Mouse (Mus musculus) cortical plate, adult 2 months (tissue): ENCODE results near the gene Sat2. TPM values are rescaled to one million over a fixed set of nuclear protein-coding genes. Genes with fewer than 3 reads are reported as not detected.

ENCODE experiments used
- H3K27ac ChIP-seq: fragments of 200-500 bp; 2 replicates; pipeline ENCODE4 v1.5.1; 2012; ENCODE audit warnings: low read length, control low read depth, inconsistent platforms; ENCODE audit not compliant: insufficient read depth
- H3K4me1 ChIP-seq: fragments of 200-500 bp; 2 replicates; pipeline ENCODE4 v1.6.1; 2011; ENCODE audit warnings: low read length; ENCODE audit not compliant: control insufficient read depth, insufficient read depth
- H3K4me3 ChIP-seq: fragments of 200-500 bp; 2 replicates; pipeline ENCODE4 v1.5.1; 2011; ENCODE audit warnings: mild to moderate bottlenecking, low read length, control low read depth; ENCODE audit not compliant: insufficient read depth
- CTCF ChIP-seq: fragments of 200-500 bp; IDR thresholded peaks from 2 replicates; pipeline ENCODE4 v1.5.1; 2011; ENCODE audit warnings: mild to moderate bottlenecking, control low read depth, low read length; ENCODE audit not compliant: insufficient read depth; ENCODE audit errors: extremely low read depth
- POLR2A ChIP-seq: fragments of 200-500 bp; IDR thresholded peaks from 2 replicates; pipeline ENCODE4 v1.6.1; 2011; ENCODE audit warnings: mild to moderate bottlenecking, low read length, control low read depth; ENCODE audit not compliant: insufficient read depth; ENCODE audit errors: extremely low read depth
- polyA plus RNA-seq: library from polyadenylated mRNA; depleted of rRNA; stranded (reverse); fragments of >200 nt; gene quantifications from 2 replicates; pipeline ENCODE4 v1.2.3, GENCODE M21; 2012

The Sat2 gene
- polyA plus RNA-seq, 1 experiment = 18.1 TPM

DNA sequence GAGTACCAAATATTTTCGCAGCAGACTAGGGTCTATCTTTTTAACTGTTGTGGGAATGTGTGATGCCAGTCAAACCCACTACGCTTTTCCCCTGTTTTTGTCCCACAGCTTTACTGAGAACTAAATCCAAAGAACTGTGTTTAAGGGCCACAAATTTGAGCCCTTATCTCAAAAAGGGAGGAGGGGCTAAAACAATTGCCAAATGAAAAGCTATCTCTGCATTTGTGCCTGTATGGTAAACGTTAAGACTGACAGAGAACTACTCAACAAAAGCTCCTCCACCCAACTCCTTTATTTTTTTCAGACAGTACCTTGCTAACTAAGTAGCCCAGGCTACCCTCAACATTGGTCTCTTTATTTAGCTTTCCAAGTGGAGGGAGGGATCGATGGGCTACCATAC is 29.0 kb upstream of the Sat2 start:
- Histone ChIP-seq H3K4me3 (no peak overlapping the region), H3K4me1 (no peaks in the 10 kb centered on the region), H3K27ac (peak overlapping the region; percentile 14; the same call in 1 of the 2 replicates)
- no peak for TF ChIP-seq POLR2A
- no peak for TF ChIP-seq CTCF

DNA sequence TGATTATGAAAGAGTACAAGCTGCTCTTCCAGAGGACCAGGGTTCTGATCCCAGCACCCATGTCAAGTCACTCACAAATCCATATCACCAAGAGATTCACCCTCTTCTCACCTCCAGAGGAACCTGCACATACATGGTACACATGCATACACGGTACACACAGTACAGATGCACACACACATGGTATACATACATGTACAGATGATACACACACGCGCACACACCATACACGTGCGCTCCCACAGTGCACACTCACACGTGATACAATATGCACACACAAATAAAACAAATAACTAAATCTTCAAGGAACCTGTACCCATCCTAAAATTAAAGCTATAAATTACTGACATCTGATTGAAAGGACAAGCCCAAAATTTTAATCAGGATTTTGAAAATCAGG is 27.0 kb upstream of the Sat2 start:
- Histone ChIP-seq H3K4me1 (no peaks in the 10 kb centered on the region), H3K27ac (no peak overlapping the region), H3K4me3 (no peak overlapping the region)
- TF ChIP-seq CTCF = no peak
- TF ChIP-seq POLR2A = no peak

DNA sequence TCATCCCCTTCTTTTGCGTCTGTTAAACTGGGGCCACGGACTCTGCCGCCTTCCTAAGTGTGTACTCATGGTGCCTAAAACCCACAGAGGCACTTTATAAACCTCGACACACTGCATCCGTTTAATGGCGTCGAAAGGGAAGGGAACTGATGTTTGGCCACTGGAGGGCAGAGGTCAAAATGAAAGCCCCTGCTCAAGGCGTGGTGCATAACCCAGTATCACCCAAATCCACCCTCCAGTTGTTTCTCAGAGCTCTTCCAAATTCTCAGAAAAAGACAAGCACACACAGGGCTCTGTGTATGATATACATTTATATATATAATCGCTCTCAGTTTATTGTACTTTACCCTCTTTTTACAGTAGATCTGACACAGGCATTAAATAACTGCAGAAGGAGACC is 22.4 kb upstream of the Sat2 start:
- TF ChIP-seq CTCF (no peak), POLR2A (no peak)
- no peak overlapping the region for H3K4me3 ChIP-seq

DNA sequence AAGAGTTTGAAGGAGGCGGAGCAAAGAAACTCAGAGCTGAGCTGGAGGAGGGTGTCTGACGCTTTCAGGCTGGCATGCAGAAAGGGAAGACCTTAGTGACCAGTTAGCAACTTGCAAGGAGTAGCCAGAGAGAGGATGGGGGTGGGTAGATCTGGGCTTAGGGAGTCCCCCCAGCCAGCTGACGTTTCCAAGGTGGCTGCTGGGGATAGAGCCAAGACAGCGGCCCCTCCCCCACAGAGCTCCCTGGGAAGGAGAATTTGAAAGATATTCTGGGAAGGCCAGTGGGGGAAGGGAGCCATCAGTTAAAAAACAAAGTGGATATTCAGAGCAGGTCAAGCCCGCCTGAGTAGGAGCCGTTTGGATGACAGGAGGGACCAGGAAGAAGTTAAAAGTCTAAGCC is 21.7 kb upstream of the Sat2 start:
- H3K4me1 ChIP-seq = peaks cover 1% of the 10 kb centered on the region; the same call in 1 of the 2 replicates
- no peak overlapping the region for H3K4me3 ChIP-seq
- TF ChIP-seq CTCF (no peak), POLR2A (no peak)
- H3K27ac ChIP-seq = no peak overlapping the region

More for the DNA sequence above, 22.4 kb upstream of the Sat2 start:
- Histone ChIP-seq H3K27ac (no peak overlapping the region), H3K4me1 (peaks cover 1% of the 10 kb centered on the region; the same call in 1 of the 2 replicates)

DNA sequence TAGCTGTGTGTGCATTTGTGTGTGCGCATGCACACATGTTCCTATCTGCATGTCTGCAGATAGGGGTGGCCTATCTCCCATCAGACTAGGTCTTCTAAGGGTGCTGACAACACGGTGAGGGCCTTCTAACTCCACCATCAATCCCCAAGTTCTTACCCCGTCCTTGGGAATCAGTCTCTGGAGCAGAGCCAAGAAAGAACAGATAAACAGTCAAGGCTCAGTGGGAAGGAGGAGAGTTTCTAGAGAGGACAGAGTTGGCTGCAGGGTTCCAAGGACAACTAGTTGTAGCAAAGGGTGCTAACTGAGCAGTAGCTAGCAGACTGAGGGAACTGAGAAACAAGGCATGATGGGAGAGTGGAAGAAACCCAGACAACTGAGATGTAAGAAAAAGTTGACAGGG is 20.1 kb upstream of the Sat2 start:
- TF ChIP-seq POLR2A (no peak), CTCF (no peak)
- Histone ChIP-seq H3K4me3 (no peak overlapping the region), H3K4me1 (peaks cover 1% of the 10 kb centered on the region; the same call in 1 of the 2 replicates), H3K27ac (no peak overlapping the region)

- TF ChIP-seq POLR2A (no peak), CTCF (no peak)
- peak overlapping the region; percentile 57; the same call in 1 of the 2 replicates for H3K27ac ChIP-seq
- H3K4me3 ChIP-seq = peak overlapping the region; percentile 61
- H3K4me1 ChIP-seq = peaks cover 1% of the 10 kb centered on the region; the same call in 1 of the 2 replicates
Observed at GRCm38 (mm10) chr11:69603516-69603915, 18.3 kb upstream of the Sat2 start.

GRCm38 (mm10) chr11:69604347-69604746 is 17.5 kb upstream of the Sat2 start:
- TF ChIP-seq CTCF = no peak
- no peak for TF ChIP-seq POLR2A
- peaks cover 1% of the 10 kb centered on the region; the same call in 1 of the 2 replicates for H3K4me1 ChIP-seq
- peak overlapping the region; percentile 57; the same call in 1 of the 2 replicates for H3K27ac ChIP-seq
- H3K4me3 ChIP-seq = peak overlapping the region; percentile 61

GRCm38 (mm10) chr11:69604795-69605664 is 16.8 kb upstream of the Sat2 start:
- TF ChIP-seq POLR2A = peak; percentile 50; the same call in 1 of the 2 replicates
- TF ChIP-seq CTCF = no peak
- Histone ChIP-seq H3K4me1 (peaks cover 1% of the 10 kb centered on the region; the same call in 1 of the 2 replicates), H3K27ac (peak overlapping the region; percentile 95), H3K4me3 (peak overlapping the region; percentile 61)

DNA sequence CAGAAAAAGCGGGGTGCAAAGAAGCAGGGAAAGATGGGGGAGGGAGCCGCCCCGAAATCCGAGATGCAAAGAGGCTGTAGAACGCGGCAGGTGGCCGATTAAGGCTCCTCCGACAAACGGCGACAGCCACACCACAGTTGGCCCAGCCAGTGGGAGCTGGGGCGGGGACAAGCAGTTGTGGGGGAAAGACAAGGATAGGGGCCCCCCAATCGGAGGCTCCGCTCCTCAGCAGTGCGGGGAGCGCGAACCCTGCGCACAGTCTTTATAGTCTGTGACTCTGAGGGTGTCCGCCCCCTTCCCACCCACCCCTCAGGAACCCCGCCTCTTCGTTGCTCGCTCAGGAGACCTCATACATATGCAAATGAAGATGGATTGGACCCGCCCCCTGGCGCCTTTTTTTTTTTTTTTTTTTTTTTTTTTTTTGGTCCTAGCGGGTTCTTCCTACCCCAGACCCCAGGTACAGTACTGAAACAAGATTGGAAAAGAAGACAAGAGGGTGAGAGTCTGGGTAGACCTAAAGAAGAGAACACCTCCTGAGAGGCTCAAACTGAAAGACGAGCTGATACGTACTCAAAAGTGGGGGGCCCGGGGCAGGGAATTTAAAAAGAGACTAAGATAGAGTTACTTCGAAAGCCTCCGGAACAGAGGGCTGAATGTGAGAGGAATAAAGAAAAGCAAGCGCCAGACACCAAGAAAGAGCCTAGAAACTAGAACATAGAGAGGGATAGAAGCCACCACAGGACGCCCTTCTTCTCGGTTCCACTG is 15.9 kb upstream of the Sat2 start, which contains the start of gene Atp1b2:
Atp1b2 (minus strand) TSS at position 217 of the 765 bp plus-strand sequence.
- TF ChIP-seq POLR2A = peak; percentile 95
- TF ChIP-seq CTCF = no peak
- Histone ChIP-seq H3K4me1 (no peaks in the 10 kb centered on the region; the same call in 1 of the 2 replicates), H3K27ac (peak within 1 kb of the TSS; percentile 95), H3K4me3 (peak within 1 kb of the TSS; percentile 61)

GRCm38 (mm10) chr11:69606491-69606795 is 15.4 kb upstream of the Sat2 start:
- Histone ChIP-seq H3K4me1 (no peaks in the 10 kb centered on the region; the same call in 1 of the 2 replicates), H3K27ac (no peak overlapping the region), H3K4me3 (peak overlapping the region; percentile 61; the same call in 1 of the 2 replicates)
- TF ChIP-seq CTCF = no peak
- no peak for TF ChIP-seq POLR2A
